Mouse (Mus musculus): ENCODE measurements around the gene Slamf1. TPM values are rescaled to one million over a fixed set of nuclear protein-coding genes. Genes with fewer than 3 reads are reported as not detected.
"Not testable (repeated sequence)": the region's sequence is repeated elsewhere in the genome, so short reads cannot be mapped to it uniquely, and the experiment has no call there.

Gene Slamf1
- total RNA-seq, 2 experiments from 2014 or later = not detected

GRCm38 (mm10) chr1:171796185-171796584 lies 29.3 kb downstream of the Slamf1 start:
- intact Hi-C loops (cut with DNase I; ENCODE audit: low total_unique reads) = no loop called here
- DNase-seq = no peak

GRCm38 (mm10) chr1:171797840-171798239 lies 30.9 kb downstream of the Slamf1 start:
- intact Hi-C loops (cut with DNase I; ENCODE audit: low total_unique reads) = no loop called here
- DNase-seq = no peak

DNA sequence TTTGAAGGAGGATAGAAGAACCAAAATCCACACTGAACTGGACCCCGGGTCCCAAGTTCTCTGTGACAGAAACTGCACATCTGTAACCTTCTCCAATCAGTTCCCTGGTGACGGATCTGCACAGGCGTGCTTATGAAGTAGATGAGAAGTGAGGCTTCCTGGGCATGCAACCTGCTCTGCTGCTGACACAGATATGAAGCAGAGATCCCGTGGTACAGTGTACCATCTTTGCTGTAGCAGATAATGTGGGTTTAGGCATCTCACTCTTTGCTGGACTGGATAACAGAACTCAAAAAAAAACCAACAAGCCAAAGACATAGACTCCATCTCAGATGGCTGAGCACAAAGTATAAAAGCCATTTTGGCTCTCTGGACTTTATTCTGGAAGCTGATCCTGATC lies 32.7 kb downstream of the Slamf1 start:
- intact Hi-C loops (cut with DNase I; ENCODE audit: low total_unique reads) = no loop called here
- DNase-seq = no peak

DNA sequence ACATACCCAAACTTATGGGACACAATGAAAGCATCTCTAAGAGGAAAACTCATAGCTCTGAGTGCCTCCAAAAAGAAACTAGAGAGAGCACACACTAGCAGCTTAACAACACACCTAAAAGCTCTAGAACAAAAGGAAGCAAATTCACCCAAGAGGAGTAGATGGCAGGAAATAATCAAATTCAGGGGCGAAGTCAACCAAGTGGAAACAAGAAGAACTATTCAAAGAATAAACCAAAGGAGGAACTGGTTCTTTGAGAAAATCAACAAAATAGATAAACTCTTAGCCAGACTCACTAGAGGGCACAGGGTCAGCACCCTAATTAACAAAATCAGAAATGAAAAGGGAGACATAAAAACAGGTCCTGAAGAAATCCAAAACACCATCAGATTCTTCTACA lies 44.1 kb downstream of the Slamf1 start:
- intact Hi-C loops (cut with DNase I; ENCODE audit: low total_unique reads); DNase-seq: not testable (repeated sequence)

DNA sequence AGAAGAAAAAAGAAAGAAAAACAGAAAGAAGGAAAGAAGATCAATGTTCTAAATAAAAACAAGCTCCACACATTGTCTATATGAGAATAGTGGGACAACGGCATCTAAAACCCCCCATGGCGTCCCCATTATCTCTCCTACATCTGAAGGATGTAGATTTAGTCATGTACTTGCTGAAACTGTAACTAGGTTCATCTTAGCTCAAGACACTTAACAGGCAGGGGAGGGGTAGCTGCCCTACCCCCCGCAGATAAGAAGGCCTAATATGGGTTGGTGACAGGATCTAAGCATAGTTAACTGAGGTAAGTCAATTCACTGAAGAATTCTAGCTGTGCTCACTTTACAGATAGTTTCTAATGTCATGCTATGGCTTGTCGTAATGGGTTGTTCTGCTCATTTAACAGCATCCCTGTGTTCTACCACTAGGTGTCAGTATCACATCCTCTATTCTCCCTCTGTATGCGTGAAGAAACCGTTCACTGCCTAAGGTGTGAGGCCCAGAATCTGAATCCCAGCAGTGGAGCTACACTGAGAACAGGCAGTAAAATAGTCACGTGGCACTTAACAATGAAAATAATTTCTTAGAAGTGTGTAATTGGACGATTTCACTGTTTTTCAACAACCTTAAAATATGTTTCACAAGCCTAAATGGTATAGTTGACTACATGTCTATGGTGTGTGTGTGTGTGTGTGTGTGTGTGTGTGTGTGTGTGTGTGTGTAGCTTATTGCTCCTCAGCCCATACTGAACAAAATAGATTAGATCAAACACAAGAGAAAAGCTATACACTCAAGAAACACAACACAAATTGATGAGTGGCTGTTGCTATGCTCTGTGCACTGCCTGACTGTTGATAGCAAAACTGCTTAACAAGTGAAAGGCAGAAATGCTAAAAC lies 48.9 kb downstream of the Slamf1 start:
- intact Hi-C loops (cut with DNase I; ENCODE audit: low total_unique reads) = no loop called here
- DNase-seq = no peak

GRCm38 (mm10) chr1:171816991-171817390 lies 50.1 kb downstream of the Slamf1 start:
- no peak for DNase-seq
- intact Hi-C loops (cut with DNase I; ENCODE audit: low total_unique reads) = no loop called here

GRCm38 (mm10) chr1:171821331-171821730 lies 54.4 kb downstream of the Slamf1 start:
- intact Hi-C loops (cut with DNase I; ENCODE audit: low total_unique reads) = no loop called here
- no peak for DNase-seq

DNA sequence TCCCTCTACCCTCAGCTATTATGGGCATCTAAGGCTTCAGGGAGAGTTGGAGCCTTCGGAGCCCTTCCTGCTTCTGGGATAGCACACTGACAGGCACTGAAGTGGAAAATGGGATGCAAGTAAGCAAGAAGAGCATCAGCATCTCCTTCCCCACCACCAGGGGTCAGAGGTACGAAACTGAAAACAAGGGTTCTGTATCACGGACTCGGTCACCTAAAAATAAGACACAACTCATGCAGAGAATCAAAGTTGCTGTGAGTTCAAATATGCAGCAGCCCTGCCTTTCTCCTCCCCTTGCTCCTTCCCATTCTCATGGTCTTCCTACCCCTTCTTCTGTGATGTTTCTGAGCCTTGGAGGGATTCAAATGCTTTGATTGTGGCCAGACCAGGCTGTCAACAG lies 58.5 kb downstream of the Slamf1 start:
- DNase-seq = no peak
- intact Hi-C loops (cut with DNase I; ENCODE audit: low total_unique reads) = no loop called here

DNA sequence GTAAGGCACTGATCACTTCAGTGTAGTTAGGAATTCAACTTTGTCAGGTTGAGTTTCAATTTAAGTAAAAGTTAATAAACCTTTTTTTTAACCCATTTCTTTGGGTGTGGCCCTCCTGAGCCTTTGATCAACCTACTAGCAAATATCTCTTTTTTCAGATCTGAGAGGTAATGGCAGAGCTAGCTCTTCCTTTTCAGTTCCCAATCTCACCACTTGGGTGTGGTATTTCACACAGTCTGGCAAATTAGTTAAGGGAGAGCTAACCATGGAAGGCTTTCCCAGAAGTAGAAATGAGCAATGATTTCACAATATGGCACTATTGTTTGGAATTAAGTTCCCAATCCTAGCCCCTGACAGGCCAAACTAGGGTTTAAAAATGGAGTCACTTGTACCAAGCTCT lies 59.2 kb downstream of the Slamf1 start:
- intact Hi-C loops (cut with DNase I; ENCODE audit: low total_unique reads) = no loop called here
- no peak for DNase-seq

DNA sequence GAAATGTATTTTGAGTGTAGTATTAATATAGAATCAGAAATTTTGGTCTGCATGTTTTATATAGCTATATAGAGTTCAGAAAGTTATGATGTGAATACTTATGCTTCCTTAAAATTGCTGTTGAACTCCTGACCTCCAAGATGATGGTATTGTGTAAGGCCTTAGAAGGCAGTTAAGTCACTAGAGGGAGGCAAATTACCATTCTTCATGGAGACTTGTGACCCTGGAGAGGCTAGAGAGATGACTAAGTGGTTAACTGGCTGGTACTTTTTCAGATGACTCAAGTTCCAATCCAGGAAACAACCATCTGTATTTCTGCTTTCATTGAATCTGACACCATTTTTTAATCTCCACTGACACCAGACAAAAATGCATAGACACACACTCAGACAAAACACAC lies 60.7 kb downstream of the Slamf1 start:
- intact Hi-C loops (cut with DNase I; ENCODE audit: low total_unique reads) = no loop called here
- no peak for DNase-seq

GRCm38 (mm10) chr1:171839488-171839887 lies 72.6 kb downstream of the Slamf1 start, which contains the start of gene Cd84:
Cd84 (plus strand) TSS chr1:171839697.
- no peak for DNase-seq
- intact Hi-C loops (cut with DNase I; ENCODE audit: low total_unique reads) = no loop called here

- intact Hi-C loops (cut with DNase I; ENCODE audit: low total_unique reads) = no loop called here
- DNase-seq = no peak
Measured at GRCm38 (mm10) chr1:171840450-171841023, 73.6 kb downstream of the Slamf1 start.

DNA sequence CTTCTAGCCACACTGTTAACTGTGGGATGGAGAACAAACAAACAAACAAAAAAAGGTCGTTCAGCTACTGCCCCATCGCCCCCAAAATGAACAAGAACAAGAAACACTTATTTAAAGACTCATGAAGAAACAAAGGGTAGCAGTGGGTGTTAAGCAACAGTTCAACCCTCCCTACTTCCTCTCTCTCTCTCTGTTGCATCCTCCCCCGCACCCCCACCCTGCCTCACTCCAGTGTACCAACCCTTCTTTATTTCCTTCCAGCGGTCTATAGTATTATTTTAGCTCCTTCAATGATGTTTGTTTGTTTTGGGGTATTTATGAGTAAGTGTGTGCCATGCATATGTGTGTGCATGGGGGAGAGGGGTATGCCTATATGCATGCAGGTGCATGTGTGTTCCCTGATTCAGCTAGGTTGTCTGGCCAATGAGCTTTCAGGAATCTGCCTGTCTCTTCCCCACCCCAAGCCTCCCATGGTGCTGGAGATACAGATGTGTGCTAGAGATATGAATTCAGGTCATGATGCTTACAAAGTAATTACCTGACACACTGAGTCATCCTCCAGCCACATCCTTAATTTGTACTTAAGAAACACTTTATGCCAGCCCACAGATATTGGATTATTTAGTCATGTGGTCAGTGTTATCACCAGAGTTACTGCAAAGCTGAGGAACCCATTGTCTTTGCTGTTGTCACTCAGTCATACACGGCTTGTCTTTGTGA lies 78.3 kb downstream of the Slamf1 start:
- intact Hi-C loops (cut with DNase I; ENCODE audit: low total_unique reads) = no loop called here
- DNase-seq = no peak

GRCm38 (mm10) chr1:171848201-171848600 lies 81.3 kb downstream of the Slamf1 start:
- DNase-seq = no peak
- intact Hi-C loops (cut with DNase I; ENCODE audit: low total_unique reads) = no loop called here

GRCm38 (mm10) chr1:171848757-171849156 lies 81.8 kb downstream of the Slamf1 start:
- DNase-seq = no peak
- intact Hi-C loops (cut with DNase I; ENCODE audit: low total_unique reads) = no loop called here

- intact Hi-C loops (cut with DNase I; ENCODE audit: low total_unique reads) = no loop called here
- peak; percentile 3 for DNase-seq
Measured at GRCm38 (mm10) chr1:171849454-171849853, 82.5 kb downstream of the Slamf1 start.

Other genes with a start within 250 kb of the Slamf1 start
- gene Itln1, start 231.8 kb upstream of the Slamf1 start, total RNA-seq (2021) = not detected
- not detected for gene Cd244a, start 207.9 kb upstream of the Slamf1 start, total RNA-seq (2021)
- gene Ly9, start 159.7 kb upstream of the Slamf1 start, total RNA-seq (2021) = under 1 TPM; 0.11 to 0.21 TPM
- not detected for gene Slamf7, start 114.1 kb upstream of the Slamf1 start, total RNA-seq (2021)
- 1 to 10 TPM in 1 of 2 experiments, under 1 TPM in 1; 0.75 to 1.1 TPM for gene Cd48, start 85.1 kb upstream of the Slamf1 start, total RNA-seq (2021)
- 1 to 10 TPM; 1.1 to 1.4 TPM for gene Cd84, start 72.6 kb downstream of the Slamf1 start, total RNA-seq (2021)
- gene Gm10521, start 128.5 kb downstream of the Slamf1 start, total RNA-seq (2021) = under 1 TPM in 1 of 2 experiments, not detected in 1; 0.13 TPM
- under 1 TPM in 1 of 2 experiments, not detected in 1; 0.09 TPM for gene Slamf6, start 150.4 kb downstream of the Slamf1 start, total RNA-seq (2021)